Mouse (Mus musculus) CD4-positive, CD25-positive, alpha-beta regulatory T cell (primary cell): ENCODE measurements around the gene Tulp1. TPM values are rescaled to one million over a fixed set of nuclear protein-coding genes. Genes with fewer than 3 reads are reported as not detected.

Experiments
- polyA plus RNA-seq: library from polyadenylated mRNA; unstranded; fragments of 100-300 nt; shearing (Covaris generic); gene quantifications from one replicate; pipeline ENCODE4 v1.2.1, GENCODE M21; 2017

Gene Tulp1
- 0.32 TPM for polyA plus RNA-seq

GRCm38 (mm10) chr17:28365122-28365521, at the start of gene Tulp1:
Gene Tulp1 (minus strand): TSS chr17:28365222.

GRCm38 (mm10) chr17:28350466-28351352, 14.3 kb downstream of the Tulp1 start, which contains the start of gene Tead3:
Gene Tead3 (minus strand): TSS chr17:28350817.

GRCm38 (mm10) chr17:28328366-28328928, 36.6 kb downstream of the Tulp1 start, which contains the start of gene Rpl10a:
Gene Rpl10a (plus strand): TSS chr17:28328471.

GRCm38 (mm10) chr17:28313212-28313879, 51.7 kb downstream of the Tulp1 start, which contains the start of gene Fance:
Gene Fance (plus strand): TSS chr17:28313519.

Other genes with a start within 250 kb of the Tulp1 start
- not detected for gene Scube3, start 223.1 kb downstream of the Tulp1 start, polyA plus RNA-seq
- gene Zfp523, start 188.1 kb downstream of the Tulp1 start, polyA plus RNA-seq, result 12.8 TPM
- gene Def6, start 157.4 kb downstream of the Tulp1 start, polyA plus RNA-seq, result 249 TPM
- 2.8 TPM for gene Ppard, start 132.5 kb downstream of the Tulp1 start, polyA plus RNA-seq
- gene Fance, start 51.7 kb downstream of the Tulp1 start, polyA plus RNA-seq, result 39.3 TPM
- gene Rpl10a, start 36.8 kb downstream of the Tulp1 start, polyA plus RNA-seq, result 355 TPM
- gene Tead3, start 14.4 kb downstream of the Tulp1 start, polyA plus RNA-seq, result 0.37 TPM
- gene Fkbp5, start 152.3 kb upstream of the Tulp1 start, polyA plus RNA-seq, result 57.8 TPM
- not detected for gene Armc12, start 165.6 kb upstream of the Tulp1 start, polyA plus RNA-seq
- not detected for gene Clpsl2, start 184.2 kb upstream of the Tulp1 start, polyA plus RNA-seq
- gene Clps, start 195.5 kb upstream of the Tulp1 start, polyA plus RNA-seq, result 0.35 TPM
- 0.91 TPM for gene Lhfpl5, start 210.4 kb upstream of the Tulp1 start, polyA plus RNA-seq